Mouse (Mus musculus) CH12.LX (cell line): Measurements from ENCODE around the gene Tmem104. TPM values are rescaled to one million over a fixed set of nuclear protein-coding genes. Genes with fewer than 3 reads are reported as not detected.

ENCODE experiments used
- DNase-seq: peaks from one replicate; pipeline ENCODE4 v3.0.0-alpha.2; 2013; ENCODE audit errors: extremely low read depth
- H3K27ac ChIP-seq: 2 replicates; pipeline ENCODE4 v1.5.1; 2012; ENCODE audit warnings: low read depth, mild to moderate bottlenecking, control low read depth, moderate library complexity; ENCODE audit not compliant: insufficient read depth
- H3K27me3 ChIP-seq: replicated peaks from 2 replicates; pipeline ENCODE3; 2012; ENCODE audit warnings: inconsistent platforms
- H3K36me3 ChIP-seq, 2 experiments: replicated peaks in 1 of 2; 2 replicates each; pipeline versions ENCODE3 to v1.6.1; 2012; ENCODE audit warnings: inconsistent platforms in 1 of 2, low read length in 1 of 2, mild to moderate bottlenecking in 1 of 2, mixed read lengths in 1 of 2, moderate library complexity in 1 of 2; ENCODE audit not compliant: control insufficient read depth in 1 of 2, insufficient read depth in 1 of 2
- H3K4me1 ChIP-seq, 2 experiments: 2 replicates each; pipeline ENCODE4 v1.6.1; 2012; ENCODE audit warnings: inconsistent platforms in 1 of 2, moderate library complexity in 1 of 2; ENCODE audit not compliant: insufficient read depth in 2 of 2, control insufficient read depth in 1 of 2
- H3K4me2 ChIP-seq: 2 replicates; pipeline ENCODE4 v1.6.1; 2012; ENCODE audit warnings: low read depth, mild to moderate bottlenecking, control low read depth; ENCODE audit not compliant: poor library complexity, insufficient read depth, severe bottlenecking
- H3K4me3 ChIP-seq, 3 experiments: fragments of 150-350 bp in 1 of 3; sonication (generic) in 1 of 3; replicated peaks in 1 of 3; 2 replicates each; pipeline versions ENCODE3 to v1.5.1; 2011 to 2012; ENCODE audit warnings: low read depth in 2 of 3, low read length in 2 of 3, mild to moderate bottlenecking in 2 of 3, moderate library complexity in 2 of 3, control low read depth in 1 of 3, improper control_type of control experiment in 1 of 3, inconsistent platforms in 1 of 3, mixed read lengths in 1 of 3; ENCODE audit not compliant: poor library complexity in 1 of 3
- H3K79me2 ChIP-seq: replicated peaks from 2 replicates; pipeline ENCODE4 v1.6.1; 2012; ENCODE audit warnings: mild to moderate bottlenecking, moderate library complexity; ENCODE audit not compliant: control insufficient read depth, poor library complexity, insufficient read depth, severe bottlenecking; ENCODE audit errors: extremely low read depth
- H3K9ac ChIP-seq: 2 replicates; pipeline ENCODE4 v1.6.1; 2012; ENCODE audit warnings: low read depth, mild to moderate bottlenecking, control low read depth, moderate library complexity; ENCODE audit not compliant: insufficient read depth
- H3K9me3 ChIP-seq: replicated peaks from 2 replicates; pipeline ENCODE3; 2012; ENCODE audit warnings: low read length, inconsistent platforms, mixed read lengths
- BHLHE40 ChIP-seq: IDR thresholded peaks from 2 replicates; pipeline ENCODE4 v1.6.1; 2011; ENCODE audit warnings: mild to moderate bottlenecking, low read depth, low read length, improper control_type of control experiment
- CTCF ChIP-seq, 2 experiments: IDR thresholded peaks in 1 of 2; conservative IDR thresholded peaks in 1 of 2; 2 replicates each; pipeline ENCODE4 v1.5.1; 2011 to 2012; ENCODE audit warnings: low read depth in 2 of 2, low read length in 2 of 2, improper control_type of control experiment in 1 of 2, inconsistent platforms in 1 of 2, mild to moderate bottlenecking in 1 of 2, moderate library complexity in 1 of 2
- ELF1 ChIP-seq: IDR thresholded peaks from 2 replicates; pipeline ENCODE4 v1.6.1; 2014; ENCODE audit warnings: low read depth, mild to moderate bottlenecking, inconsistent platforms, low read length, improper control_type of control experiment
- EP300 ChIP-seq: IDR thresholded peaks from 2 replicates; pipeline ENCODE4 v1.6.1; 2011; ENCODE audit warnings: low read length, improper control_type of control experiment
- GABPA ChIP-seq: IDR thresholded peaks from 2 replicates; pipeline ENCODE4 v1.6.1; 2012; ENCODE audit warnings: low read depth, low read length, improper control_type of control experiment, inconsistent platforms; ENCODE audit not compliant: insufficient replicate concordance
- HCFC1 ChIP-seq: IDR thresholded peaks from 2 replicates; pipeline ENCODE4 v1.6.1; 2012; ENCODE audit warnings: low read depth, mild to moderate bottlenecking, inconsistent platforms, low read length, improper control_type of control experiment
- JUN ChIP-seq: IDR thresholded peaks from 2 replicates; pipeline ENCODE4 v1.6.1; 2011; ENCODE audit warnings: low read depth, mild to moderate bottlenecking, low read length, improper control_type of control experiment, moderate library complexity; ENCODE audit not compliant: insufficient read depth
- JUND ChIP-seq: conservative IDR thresholded peaks from 2 replicates; pipeline ENCODE4 v1.6.1; 2011; ENCODE audit warnings: low read depth, low read length, improper control_type of control experiment
- MAZ ChIP-seq: IDR thresholded peaks from 2 replicates; pipeline ENCODE4 v1.6.1; 2012; ENCODE audit warnings: low read depth, mild to moderate bottlenecking, inconsistent platforms, low read length, improper control_type of control experiment, moderate library complexity
- MYC ChIP-seq: IDR thresholded peaks from 2 replicates; pipeline ENCODE4 v1.6.1; 2011; ENCODE audit warnings: low read depth, mild to moderate bottlenecking, improper control_type of control experiment, low read length
- NRF1 ChIP-seq: IDR thresholded peaks from 2 replicates; pipeline ENCODE4 v1.6.1; 2014; ENCODE audit warnings: low read depth, mild to moderate bottlenecking, inconsistent platforms, low read length, improper control_type of control experiment, moderate library complexity
- PAX5 ChIP-seq: IDR thresholded peaks from 2 replicates; pipeline ENCODE4 v1.6.1; 2012; ENCODE audit warnings: low read length, inconsistent platforms, mixed read lengths
- POLR2A ChIP-seq: IDR thresholded peaks from 2 replicates; pipeline ENCODE4 v1.6.1; 2011; ENCODE audit warnings: low read depth, mild to moderate bottlenecking, improper control_type of control experiment, low read length
- RAD21 ChIP-seq: IDR thresholded peaks from 2 replicates; pipeline ENCODE4 v1.6.1; 2011; ENCODE audit warnings: low read depth, mild to moderate bottlenecking, low read length, improper control_type of control experiment, moderate library complexity
- RCOR1 ChIP-seq: conservative IDR thresholded peaks from 2 replicates; pipeline ENCODE4 v1.6.1; 2012; ENCODE audit warnings: low read depth, mild to moderate bottlenecking, inconsistent platforms, low read length, improper control_type of control experiment
- SIN3A ChIP-seq: IDR thresholded peaks from 2 replicates; pipeline ENCODE4 v1.6.1; 2012; ENCODE audit warnings: low read length, improper control_type of control experiment, inconsistent platforms
- TCF12 ChIP-seq: IDR thresholded peaks from 2 replicates; pipeline ENCODE4 v1.6.1; 2014; ENCODE audit warnings: low read depth, mild to moderate bottlenecking, inconsistent platforms, low read length, improper control_type of control experiment
- UBTF ChIP-seq: IDR thresholded peaks from 2 replicates; pipeline ENCODE4 v1.6.1; 2012; ENCODE audit warnings: low read depth, mild to moderate bottlenecking, inconsistent platforms, low read length, improper control_type of control experiment, moderate library complexity
- USF2 ChIP-seq: conservative IDR thresholded peaks from 2 replicates; pipeline ENCODE4 v1.6.1; 2011; ENCODE audit warnings: low read depth, low read length, improper control_type of control experiment
- ZKSCAN1 ChIP-seq: IDR thresholded peaks from 2 replicates; pipeline ENCODE4 v1.6.1; 2012; ENCODE audit warnings: low read depth, inconsistent platforms, low read length, improper control_type of control experiment, borderline replicate concordance
- ZMIZ1 ChIP-seq: IDR thresholded peaks from 2 replicates; pipeline ENCODE4 v1.6.1; 2012; ENCODE audit warnings: low read depth, mild to moderate bottlenecking, inconsistent platforms, low read length, improper control_type of control experiment
- dilution Hi-C: fragments of 300-500 bp; cut with MboI; formaldehyde crosslinking; loops from 2 replicates; pipeline ENCODE4 v1.14.3; 2020; ENCODE audit warnings: low sequenced_read_pairs; ENCODE audit not compliant: extremely low pct_unique_long_range_greater_than_20kb, extremely low pct_ligation_motif_present
- in situ Hi-C: fragments of 300-500 bp; cut with MboI; formaldehyde crosslinking; loops from 3 replicates; pipeline ENCODE4 v1.14.3; 2019; ENCODE audit warnings: low sequenced_read_pairs, low pct_ligation_motif_present, low pct_unique_long_range_greater_than_20kb, mixed read lengths
- polyA plus RNA-seq: library from polyadenylated mRNA; unstranded; fragments of >175 nt; gene quantifications from 2 replicates; pipeline ENCODE4 v1.2.1, GENCODE M21; 2012; ENCODE audit warnings: low read depth; ENCODE audit not compliant: insufficient read length
- total RNA-seq, 2 experiments: library from RNA; depleted of rRNA; stranded (reverse); fragments of 300-350 nt in 1 of 2; fragments of >200 nt in 1 of 2; gene quantifications; 2 replicates each; pipeline ENCODE4 v1.2.3; 2012 to 2014

Gene Tmem104
- total and polyA plus RNA-seq, 3 experiments, result 3.5 to 16.1 (median 10.8) TPM

- dilution Hi-C loops (no loop called here), in situ Hi-C loops (loop anchor here (10.0 kb wide), 1 partner anchor 263 kb away; the partner anchor contains the start of gene Armc7)
- peaks cover 26 to 88% of the 10 kb centered on the region in 2 experiments for H3K36me3 ChIP-seq
- peaks cover 4 to 25% of the 10 kb centered on the region in 2 experiments; a peak in 3 of 4 replicates for H3K4me1 ChIP-seq
- H3K27me3 ChIP-seq, result no peaks in the 10 kb centered on the region
- no peaks in the 10 kb centered on the region for H3K9me3 ChIP-seq
- DNase-seq, result no peak
- H3K27ac ChIP-seq, result no peak overlapping the region
- TF ChIP-seq PAX5 (no peak), RAD21 (no peak), POLR2A (no peak), RCOR1 (no peak), JUN (no peak), EP300 (no peak), MAZ (no peak), CTCF (conservative IDR thresholded peaks at IDR 0.05 in 1 of 2, IDR thresholded peaks at IDR 0.05 in 1 of 2; ENCODE audit: low read depth in 2 of 2, low read length in 2 of 2) (no peak), NRF1 (no peak), ELF1 (no peak), SIN3A (no peak)
- no peaks in the 10 kb centered on the region for H3K79me2 ChIP-seq
- no peak overlapping the region for H3K4me2 ChIP-seq
- H3K9ac ChIP-seq, result no peak overlapping the region
- H3K4me3 ChIP-seq, result no peak overlapping the region
Observed at GRCm38 (mm10) chr11:115212116-115212515, 24.8 kb downstream of the Tmem104 start.

GRCm38 (mm10) chr11:115215123-115215522 lies 27.8 kb downstream of the Tmem104 start:
- no peaks in the 10 kb centered on the region for H3K27me3 ChIP-seq
- no peak overlapping the region for H3K27ac ChIP-seq
- no peaks in the 10 kb centered on the region for H3K79me2 ChIP-seq
- no peak overlapping the region for H3K4me3 ChIP-seq
- H3K9ac ChIP-seq, result no peak overlapping the region
- dilution Hi-C loops (no loop called here), in situ Hi-C loops (loop anchor here (10.0 kb wide), 1 partner anchor 260 kb away; the partner anchor contains the start of gene Armc7)
- H3K9me3 ChIP-seq, result no peaks in the 10 kb centered on the region
- no peak overlapping the region for H3K4me2 ChIP-seq
- TF ChIP-seq NRF1 (no peak), MYC (no peak), BHLHE40 (no peak), ZMIZ1 (no peak), TCF12 (no peak), RCOR1 (no peak), GABPA (no peak), HCFC1 (no peak), POLR2A (no peak), ZKSCAN1 (no peak), MAZ (no peak), USF2 (no peak), JUND (no peak), UBTF (no peak)
- H3K36me3 ChIP-seq, result peaks cover 10 to 84% of the 10 kb centered on the region in 2 experiments
- no peak for DNase-seq
- H3K4me1 ChIP-seq, result peaks cover 0 to 7% of the 10 kb centered on the region in 2 experiments; a peak in 3 of 4 replicates
